Mouse (Mus musculus) lung, adult 2 months (tissue): ENCODE measurements at regions not wholly inside any gene's neighbourhood (a gene's known extent, or its start where the extent isn't known, plus 50 kb on each side); places are given as distances from the start of the nearest gene placed in this dataset.

Experiments
- CTCF ChIP-seq: fragments of 200-500 bp; IDR thresholded peaks from 2 replicates; pipeline ENCODE4 v1.5.1; 2011; ENCODE audit warnings: mild to moderate bottlenecking, low read length, control low read depth; ENCODE audit not compliant: insufficient read depth
- POLR2A ChIP-seq: fragments of 200-500 bp; IDR thresholded peaks from 2 replicates; pipeline ENCODE4 v1.6.1; 2011; ENCODE audit warnings: low read depth, mild to moderate bottlenecking, control low read depth, low read length, borderline replicate concordance; ENCODE audit errors: extremely low read depth

DNA sequence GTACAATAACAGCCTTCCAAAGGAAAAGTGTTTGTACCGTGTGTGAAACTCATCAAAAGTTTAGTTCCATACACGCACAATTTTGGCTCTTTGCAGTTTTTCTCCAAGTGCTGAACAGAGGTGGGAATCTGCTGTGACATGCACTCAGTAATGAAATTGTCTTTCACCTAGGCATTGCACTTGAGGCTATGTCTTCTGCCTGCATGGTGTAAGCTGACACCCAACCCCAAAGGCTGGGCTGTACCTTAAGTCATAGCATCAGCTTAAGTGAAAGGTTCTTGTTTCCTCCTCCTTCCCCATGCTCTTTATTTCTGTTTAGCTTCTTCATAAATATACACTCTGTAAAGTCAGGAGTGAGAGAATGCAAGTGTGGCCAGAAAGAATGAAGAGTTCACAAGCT, 313.1 kb downstream of the Spry2 start:
- TF ChIP-seq CTCF (no peak), POLR2A (no peak)
